Mouse (Mus musculus): ENCODE measurements around the gene Dock7.

The Dock7 gene

GRCm38 (mm10) chr4:99120211-99121122, at the start of gene Dock7:
Gene Dock7, minus strand, starts transcription at chr4:99120915.
- in situ Hi-C loops (cut with MboI, MseI), result no loop called here

GRCm38 (mm10) chr4:99168869-99169268, 48.2 kb upstream of the Dock7 start:
- in situ Hi-C loops (cut with MboI, MseI), result no loop called here

GRCm38 (mm10) chr4:99163547-99163946, 42.8 kb upstream of the Dock7 start:
- in situ Hi-C loops (cut with MboI, MseI), result no loop called here

GRCm38 (mm10) chr4:99163001-99163400, 42.3 kb upstream of the Dock7 start:
- in situ Hi-C loops (cut with MboI, MseI), result no loop called here

GRCm38 (mm10) chr4:99161457-99161971, 40.8 kb upstream of the Dock7 start:
- in situ Hi-C loops (cut with MboI, MseI), result no loop called here

- in situ Hi-C loops (cut with MboI, MseI), result no loop called here
These were observed 40.2 kb upstream of the Dock7 start for GRCm38 (mm10) chr4:99160899-99161298.

GRCm38 (mm10) chr4:99160414-99160813, 39.7 kb upstream of the Dock7 start:
- in situ Hi-C loops (cut with MboI, MseI), result no loop called here

GRCm38 (mm10) chr4:99158495-99158894, 37.8 kb upstream of the Dock7 start:
- in situ Hi-C loops (cut with MboI, MseI), result no loop called here

GRCm38 (mm10) chr4:99156641-99157307, 36.1 kb upstream of the Dock7 start:
- in situ Hi-C loops (cut with MboI, MseI), result no loop called here

GRCm38 (mm10) chr4:99151885-99152558, 31.3 kb upstream of the Dock7 start:
- in situ Hi-C loops (cut with MboI, MseI), result no loop called here

GRCm38 (mm10) chr4:99151434-99151833, 30.7 kb upstream of the Dock7 start:
- in situ Hi-C loops (cut with MboI, MseI), result no loop called here

GRCm38 (mm10) chr4:99143323-99143722, 22.6 kb upstream of the Dock7 start:
- in situ Hi-C loops (cut with MboI, MseI), result no loop called here

- in situ Hi-C loops (cut with MboI, MseI), result no loop called here
These were observed 20.9 kb upstream of the Dock7 start for GRCm38 (mm10) chr4:99141578-99141977.

GRCm38 (mm10) chr4:99141171-99141570, 20.5 kb upstream of the Dock7 start:
- in situ Hi-C loops (cut with MboI, MseI), result no loop called here

- in situ Hi-C loops (cut with MboI, MseI), result no loop called here
These were observed 17.4 kb upstream of the Dock7 start for GRCm38 (mm10) chr4:99137986-99138641.

GRCm38 (mm10) chr4:99134522-99134921, 13.8 kb upstream of the Dock7 start:
- in situ Hi-C loops (cut with MboI, MseI), result no loop called here

- in situ Hi-C loops (cut with MboI, MseI), result no loop called here
These were observed 12.6 kb upstream of the Dock7 start for GRCm38 (mm10) chr4:99133326-99133725.

GRCm38 (mm10) chr4:99132686-99133085, 12.0 kb upstream of the Dock7 start:
- in situ Hi-C loops (cut with MboI, MseI), result no loop called here

- in situ Hi-C loops (cut with MboI, MseI), result no loop called here
These were observed 10.5 kb upstream of the Dock7 start for GRCm38 (mm10) chr4:99131227-99131653.

GRCm38 (mm10) chr4:99123546-99123945, 2.8 kb upstream of the Dock7 start:
- in situ Hi-C loops (cut with MboI, MseI), result no loop called here

GRCm38 (mm10) chr4:99122786-99123185, 2.1 kb upstream of the Dock7 start:
- in situ Hi-C loops (cut with MboI, MseI), result no loop called here
